Mouse (Mus musculus) heart, adult 2 months (tissue): Measurements from ENCODE around the gene Oaz3. TPM values are rescaled to one million over a fixed set of nuclear protein-coding genes. Genes with fewer than 3 reads are reported as not detected.

ENCODE experiments used
- DNase-seq, 2 experiments: peaks; one replicate each; pipeline ENCODE4 v3.0.0; 2021
- H3K27ac ChIP-seq: fragments of 200-600 bp; 2 replicates; pipeline ENCODE4 v1.8.1; 2022
- H3K27me3 ChIP-seq: fragments of 200-500 bp; 2 replicates; pipeline ENCODE4 v1.6.1; 2012; ENCODE audit warnings: mild to moderate bottlenecking, low read length, inconsistent platforms, mixed read lengths; ENCODE audit not compliant: control insufficient read depth, insufficient read depth
- H3K36me3 ChIP-seq: fragments of 200-500 bp; 2 replicates; pipeline ENCODE4 v1.6.1; 2012; ENCODE audit warnings: low read length, inconsistent platforms; ENCODE audit not compliant: control insufficient read depth, insufficient read depth
- H3K4me1 ChIP-seq: fragments of 200-500 bp; 2 replicates; pipeline ENCODE4 v1.6.1; 2011; ENCODE audit warnings: low read length; ENCODE audit not compliant: control insufficient read depth, insufficient read depth
- H3K4me3 ChIP-seq: fragments of 200-600 bp; 2 replicates; pipeline ENCODE4 v1.8.1; 2022
- H3K79me2 ChIP-seq: fragments of 200-500 bp; replicated peaks from 2 replicates; pipeline ENCODE4 v1.6.1; 2012; ENCODE audit warnings: mild to moderate bottlenecking, inconsistent platforms, low read length, moderate library complexity, mixed read lengths; ENCODE audit not compliant: control insufficient read depth, insufficient read depth
- H3K9ac ChIP-seq: fragments of 200-500 bp; 2 replicates; pipeline ENCODE4 v1.6.1; 2012; ENCODE audit warnings: low read depth, mild to moderate bottlenecking, control low read depth, inconsistent platforms, low read length, mixed read lengths
- CTCF ChIP-seq: fragments of 200-600 bp; IDR thresholded peaks from 2 replicates; pipeline ENCODE4 v1.8.1; 2022; ENCODE audit warnings: antibody characterized with exemption, mild to moderate bottlenecking, moderate library complexity
- EP300 ChIP-seq: fragments of 200-500 bp; IDR thresholded peaks from 2 replicates; pipeline ENCODE4 v1.6.1; 2011; ENCODE audit warnings: low read depth, low read length, control low read depth; ENCODE audit not compliant: insufficient read depth
- POLR2A ChIP-seq: fragments of 200-500 bp; IDR thresholded peaks from 2 replicates; pipeline ENCODE4 v1.6.1; 2011; ENCODE audit warnings: mild to moderate bottlenecking, low read depth, low read length, control low read depth; ENCODE audit not compliant: insufficient read depth
- WGBS: fragments of 180-500 bp; shearing (Covaris S2); methylation state at CpG from one replicate; pipeline ENCODE4 v1.1.7; 2018; 5-methylcytosine and 5-hydroxymethylcytosine counted together
- intact Hi-C: fragments of 180-260 bp; cut with DNase I; formaldehyde crosslinking; loops from one replicate; pipeline ENCODE4 v1.15.1; 2025
- polyA plus RNA-seq: library from polyadenylated mRNA; depleted of rRNA; stranded (reverse); fragments of >200 nt; gene quantifications from 2 replicates; pipeline ENCODE4 v1.2.3, GENCODE M21; 2012
- total RNA-seq, 2 experiments: library from RNA; stranded (reverse); gene quantifications; 2 replicates each; pipeline ENCODE4 v1.2.3; 2021

Oaz3 gene
- total and polyA plus RNA-seq, 3 experiments = 1.1 TPM; not detected in 2

- Histone ChIP-seq H3K36me3 (no peaks in the 10 kb centered on the region), H3K27ac (no peak overlapping the region), H3K27me3 (no peaks in the 10 kb centered on the region), H3K9ac (no peak overlapping the region), H3K4me3 (no peak overlapping the region), H3K79me2 (no peaks in the 10 kb centered on the region), H3K4me1 (no peaks in the 10 kb centered on the region)
- TF ChIP-seq POLR2A = no peak
- no peak for TF ChIP-seq CTCF
- TF ChIP-seq EP300 = no peak
- WGBS = 51% methylated on average over 5 of the region's 5 CpGs
- no peak for DNase-seq
- intact Hi-C loops = no loop called here
These were observed 43.9 kb downstream of the Oaz3 start for GRCm38 (mm10) chr3:94399663-94400310.

DNA sequence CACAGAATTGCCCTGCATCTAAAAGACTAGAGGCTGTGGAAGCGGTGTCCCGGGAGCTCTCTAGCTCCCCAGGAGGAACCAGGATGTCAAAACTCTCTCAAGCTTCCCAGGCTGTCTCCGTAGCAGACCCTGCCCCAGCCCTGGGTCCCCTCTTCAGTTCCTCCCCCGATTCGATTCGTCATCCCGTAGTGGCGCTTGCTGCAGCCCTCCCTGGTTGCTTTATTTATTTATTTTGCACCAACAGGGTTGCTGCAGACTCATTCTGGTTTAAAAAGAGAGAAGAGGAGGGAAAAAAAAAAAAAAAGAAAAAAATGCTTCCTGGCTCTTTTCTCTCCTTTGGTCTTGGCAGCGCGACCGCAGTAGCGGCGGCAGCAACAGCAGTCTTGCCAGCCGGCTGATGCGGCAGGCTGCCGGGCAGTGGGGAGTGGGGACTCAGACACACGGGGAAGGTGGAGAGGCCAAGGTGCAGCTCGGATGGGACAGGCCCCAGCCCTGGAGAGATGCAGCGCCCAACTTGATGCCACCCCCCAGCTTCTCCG lies 44.7 kb downstream of the Oaz3 start:
- intact Hi-C loops = no loop called here
- H3K4me3 ChIP-seq = no peak overlapping the region

GRCm38 (mm10) chr3:94398217-94398616 lies 45.5 kb downstream of the Oaz3 start, which contains the start of gene Lingo4:
Gene Lingo4, plus strand, starts transcription at chr3:94398517.
- DNase-seq = no peak
- TF ChIP-seq CTCF = no peak
- TF ChIP-seq EP300 = no peak
- no peak for TF ChIP-seq POLR2A
- WGBS = 70% methylated on average over 6 of the region's 6 CpGs
- Histone ChIP-seq H3K36me3 (no peaks in the 10 kb centered on the region), H3K79me2 (no peaks in the 10 kb centered on the region), H3K27ac (no peak within 1 kb of the TSS), H3K9ac (no peak within 1 kb of the TSS), H3K4me1 (no peaks in the 10 kb centered on the region), H3K4me3 (no peak within 1 kb of the TSS), H3K27me3 (no peaks in the 10 kb centered on the region)
- intact Hi-C loops = no loop called here

More for the DNA sequence above, 44.7 kb downstream of the Oaz3 start:
- TF ChIP-seq CTCF (no peak), EP300 (no peak), POLR2A (no peak)
- no peaks in the 10 kb centered on the region for H3K27me3 ChIP-seq
- H3K79me2 ChIP-seq = no peaks in the 10 kb centered on the region
- H3K27ac ChIP-seq = no peak overlapping the region
- DNase-seq = no peak
- WGBS = 4% methylated on average over 20 of the region's 20 CpGs
- no peaks in the 10 kb centered on the region for H3K36me3 ChIP-seq
- no peak overlapping the region for H3K9ac ChIP-seq
- H3K4me1 ChIP-seq = no peaks in the 10 kb centered on the region

DNA sequence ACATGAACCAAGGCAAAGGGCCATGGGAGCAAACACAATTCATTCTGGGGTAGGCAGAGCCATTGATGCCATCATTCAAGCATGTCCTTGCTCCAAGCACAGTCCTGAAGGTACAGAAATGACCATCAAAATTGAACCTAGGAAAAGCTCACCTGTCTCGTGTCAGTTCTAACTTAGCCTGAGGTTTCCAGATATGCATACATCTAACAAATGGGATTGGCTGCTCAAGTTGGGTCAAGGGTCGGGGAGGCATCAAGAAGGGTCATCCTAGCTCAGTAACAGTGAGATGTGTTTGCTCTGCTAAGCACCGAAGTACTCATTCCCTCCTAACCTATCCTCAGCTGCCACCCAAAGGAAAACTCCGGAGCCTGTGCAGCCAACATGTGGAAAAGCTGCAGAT lies 46.9 kb downstream of the Oaz3 start:
- DNase-seq = no peak
- H3K36me3 ChIP-seq = no peaks in the 10 kb centered on the region
- 83% methylated on average over 4 of the region's 4 CpGs for WGBS
- intact Hi-C loops = no loop called here
- no peak for TF ChIP-seq CTCF
- TF ChIP-seq EP300 = no peak
- no peak for TF ChIP-seq POLR2A
- H3K27ac ChIP-seq = no peak overlapping the region
- H3K9ac ChIP-seq = no peak overlapping the region
- H3K27me3 ChIP-seq = no peaks in the 10 kb centered on the region
- H3K4me1 ChIP-seq = no peaks in the 10 kb centered on the region
- no peaks in the 10 kb centered on the region for H3K79me2 ChIP-seq
- no peak overlapping the region for H3K4me3 ChIP-seq

DNA sequence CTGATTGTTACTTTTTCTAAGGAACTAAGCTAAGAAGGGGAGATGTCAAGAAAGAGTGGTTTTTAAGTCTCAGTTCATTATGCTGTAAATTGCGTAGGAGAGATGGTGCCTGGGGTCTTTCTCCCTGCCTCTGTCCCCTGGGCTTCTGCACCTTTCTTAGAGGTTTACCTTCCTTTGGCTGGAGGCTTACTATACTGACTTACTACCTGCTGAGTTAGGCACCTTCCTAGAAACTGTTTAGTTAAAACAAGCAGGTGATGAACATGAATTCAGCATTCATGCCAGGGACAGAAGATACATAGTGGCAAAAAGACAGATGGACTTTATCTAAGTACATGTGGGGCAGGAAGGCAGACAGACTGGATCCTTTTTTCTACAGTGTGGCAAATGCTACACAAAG lies 47.4 kb downstream of the Oaz3 start:
- Histone ChIP-seq H3K4me1 (no peaks in the 10 kb centered on the region), H3K27ac (no peak overlapping the region), H3K27me3 (no peaks in the 10 kb centered on the region), H3K79me2 (no peaks in the 10 kb centered on the region), H3K4me3 (no peak overlapping the region), H3K36me3 (no peaks in the 10 kb centered on the region), H3K9ac (no peak overlapping the region)
- DNase-seq = no peak
- TF ChIP-seq EP300 (no peak), POLR2A (no peak), CTCF (no peak)
- intact Hi-C loops = no loop called here
- 83% methylated on average over 1 of the region's 1 CpGs for WGBS

GRCm38 (mm10) chr3:94393049-94393448 lies 50.7 kb downstream of the Oaz3 start:
- WGBS = 54% methylated on average over 4 of the region's 4 CpGs
- Histone ChIP-seq H3K79me2 (no peaks in the 10 kb centered on the region), H3K27ac (no peak overlapping the region), H3K9ac (no peak overlapping the region), H3K4me3 (no peak overlapping the region), H3K27me3 (no peaks in the 10 kb centered on the region), H3K36me3 (no peaks in the 10 kb centered on the region), H3K4me1 (no peaks in the 10 kb centered on the region)
- intact Hi-C loops = no loop called here
- TF ChIP-seq POLR2A (no peak), EP300 (no peak), CTCF (no peak)
- DNase-seq = no peak
